Mouse (Mus musculus) brain, embryonic 14.5 days (tissue): ENCODE results near the gene Lamb3. TPM values are rescaled to one million over a fixed set of nuclear protein-coding genes. Genes with fewer than 3 reads are reported as not detected.

ENCODE experiments used
- DNase-seq: peaks from one replicate; pipeline ENCODE4 v3.0.0-alpha.2; 2011; ENCODE audit warnings: low read depth
- CTCF ChIP-seq: fragments of 200-500 bp; IDR thresholded peaks from 2 replicates; pipeline ENCODE4 v1.5.1; 2012; ENCODE audit warnings: inconsistent platforms, mild to moderate bottlenecking, moderate library complexity, borderline replicate concordance; ENCODE audit not compliant: insufficient read depth, insufficient read length; ENCODE audit errors: extremely low read depth
- POLR2A ChIP-seq: fragments of 200-500 bp; IDR thresholded peaks from 2 replicates; pipeline ENCODE4 v1.6.1; 2012; ENCODE audit warnings: mild to moderate bottlenecking, inconsistent platforms, borderline replicate concordance; ENCODE audit not compliant: poor library complexity, insufficient read depth, insufficient read length, severe bottlenecking; ENCODE audit errors: extremely low read depth
- polyA plus RNA-seq: library from polyadenylated mRNA; depleted of rRNA; stranded (reverse); fragments of >200 nt; gene quantifications from 2 replicates; pipeline ENCODE4 v1.2.3, GENCODE M21; 2012

Gene Lamb3
- polyA plus RNA-seq, 1 experiment: 0.67 TPM

- peak; percentile 27 for DNase-seq
- TF ChIP-seq CTCF (peak; percentile 65; the same call in 1 of the 2 replicates), POLR2A (no peak)
Observed at GRCm38 (mm10) chr1:193208178-193208577, 679 bp downstream of the Lamb3 start.

- no peak for TF ChIP-seq POLR2A
- no peak for TF ChIP-seq CTCF
- no peak for DNase-seq
Observed at GRCm38 (mm10) chr1:193211371-193211770, 3.9 kb downstream of the Lamb3 start.

GRCm38 (mm10) chr1:193214053-193214452 lies 6.6 kb downstream of the Lamb3 start:
- no peak for DNase-seq
- no peak for TF ChIP-seq POLR2A
- no peak for TF ChIP-seq CTCF

DNA sequence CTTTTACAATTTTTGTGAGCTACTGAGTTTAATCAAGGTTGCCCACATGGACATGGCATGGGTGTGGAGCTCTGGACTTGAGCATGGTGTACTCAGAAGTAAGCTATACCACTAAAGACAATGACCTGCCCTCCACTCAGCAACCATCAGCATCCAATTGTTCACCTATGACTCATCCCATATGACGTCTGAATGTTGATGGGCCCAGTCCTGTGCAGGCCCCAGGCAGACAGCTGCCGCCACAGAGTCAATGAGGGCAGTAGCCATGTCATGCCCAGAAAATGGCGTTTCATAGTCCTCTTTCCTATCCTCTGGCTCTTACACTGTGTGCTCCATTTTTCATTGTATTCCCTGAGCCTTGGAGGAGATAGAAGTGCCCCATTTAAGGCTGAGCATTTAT lies 8.5 kb downstream of the Lamb3 start:
- TF ChIP-seq CTCF (no peak), POLR2A (no peak)
- no peak for DNase-seq

DNA sequence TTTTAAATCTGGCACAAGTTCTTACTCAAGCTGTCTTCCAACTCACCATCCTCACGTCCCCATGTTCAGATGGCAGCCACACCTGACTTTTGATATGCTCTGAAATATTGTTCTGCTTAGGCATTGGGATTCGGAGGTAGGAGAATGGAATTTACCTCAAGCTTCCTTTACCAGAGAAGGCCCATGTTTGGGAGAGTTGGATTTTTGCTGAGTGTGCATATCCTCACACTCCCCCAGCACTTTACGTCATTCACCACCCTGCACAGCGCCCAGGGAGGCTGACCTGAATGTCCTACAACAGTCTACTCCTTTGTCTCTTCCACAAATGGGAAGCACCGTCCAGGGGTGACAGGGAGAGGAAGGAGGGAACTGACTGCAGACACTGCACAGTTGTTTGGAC lies 12.9 kb downstream of the Lamb3 start:
- no peak for DNase-seq
- no peak for TF ChIP-seq POLR2A
- TF ChIP-seq CTCF: no peak

DNA sequence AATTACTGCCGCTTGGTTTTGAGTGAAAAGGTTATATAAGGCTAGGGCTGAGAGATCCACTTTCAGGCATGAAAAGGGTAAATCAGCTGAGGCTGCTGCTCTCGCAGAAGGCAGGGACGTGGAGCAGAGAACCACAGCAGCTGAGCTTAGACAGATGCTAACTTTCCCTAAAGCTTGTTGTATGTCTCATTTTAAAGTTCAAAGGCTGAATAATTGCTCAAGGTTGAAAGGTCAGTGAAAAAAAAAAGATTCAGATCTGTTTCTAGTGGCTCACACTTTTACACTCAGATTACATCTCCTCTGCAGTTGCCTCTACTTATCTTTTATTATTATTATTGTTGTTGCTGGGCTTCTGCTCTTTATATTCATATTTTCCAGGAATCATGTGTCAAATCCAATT lies 18.0 kb downstream of the Lamb3 start:
- peak; percentile 42 for DNase-seq
- no peak for TF ChIP-seq CTCF
- no peak for TF ChIP-seq POLR2A

DNA sequence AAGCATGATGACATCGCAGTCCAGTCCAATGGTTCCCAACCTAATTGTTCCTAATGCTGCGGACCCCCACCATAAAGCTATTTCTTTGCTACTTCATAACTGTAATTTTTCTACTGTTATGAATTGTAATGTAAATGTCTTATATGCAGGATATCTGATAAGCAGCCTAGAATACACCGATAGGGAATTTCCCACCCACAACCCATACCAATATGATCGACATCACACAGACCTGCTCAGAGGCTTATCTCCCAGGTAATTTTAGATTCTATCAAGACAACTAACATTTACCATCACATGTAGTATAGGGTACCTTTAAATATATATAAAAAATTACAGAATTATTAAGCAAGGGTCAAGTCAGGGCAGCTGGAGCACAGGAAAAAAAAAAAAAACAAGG lies 18.6 kb downstream of the Lamb3 start:
- DNase-seq: no peak
- no peak for TF ChIP-seq CTCF
- no peak for TF ChIP-seq POLR2A

- DNase-seq: peak; percentile 7
- no peak for TF ChIP-seq CTCF
- TF ChIP-seq POLR2A: no peak
Observed at GRCm38 (mm10) chr1:193226724-193227522, 19.4 kb downstream of the Lamb3 start.

DNA sequence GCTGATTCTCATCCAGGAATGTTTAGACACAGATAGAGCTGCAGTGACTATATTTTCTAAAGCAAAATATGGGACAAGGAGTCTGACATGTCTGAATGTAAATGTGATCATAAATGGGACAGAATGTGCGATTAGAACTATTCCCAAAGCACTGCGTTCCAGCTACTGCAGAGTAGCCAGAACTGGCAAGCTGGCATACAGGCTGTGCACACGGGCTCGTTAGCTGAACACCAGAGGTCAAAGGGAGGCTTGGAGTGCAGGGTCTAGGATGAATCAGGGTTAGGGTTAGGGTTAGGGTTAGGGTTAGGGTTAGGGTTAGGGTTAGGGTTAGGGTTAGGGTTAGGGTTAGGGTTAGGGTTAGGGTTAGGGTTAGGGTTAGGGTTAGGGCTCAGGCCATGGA lies 20.0 kb downstream of the Lamb3 start:
- DNase-seq: no peak
- TF ChIP-seq CTCF (no peak), POLR2A (no peak)

DNA sequence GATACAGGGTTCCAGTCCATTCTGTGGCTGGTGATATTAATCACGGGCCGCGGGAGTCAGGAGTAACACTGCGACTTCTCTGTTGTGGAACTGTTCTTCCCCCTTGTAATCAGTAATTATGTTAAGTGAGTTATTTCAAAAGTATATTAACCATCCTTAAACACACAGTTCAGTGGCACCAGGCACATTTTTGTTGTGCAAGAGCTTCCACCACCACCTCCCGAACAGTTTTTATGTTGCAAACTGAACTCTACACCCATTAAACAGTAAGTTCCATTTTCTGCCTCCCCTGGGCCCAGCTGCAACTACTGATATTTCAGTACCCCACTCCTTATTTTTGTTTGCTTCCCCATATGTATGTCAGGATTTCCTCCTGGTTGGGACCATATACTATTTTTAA lies 22.1 kb downstream of the Lamb3 start:
- no peak for DNase-seq
- no peak for TF ChIP-seq CTCF

- no peak for TF ChIP-seq POLR2A
- TF ChIP-seq CTCF: no peak
- DNase-seq: no peak
Observed at GRCm38 (mm10) chr1:193230531-193230930, 23.0 kb downstream of the Lamb3 start.

DNA sequence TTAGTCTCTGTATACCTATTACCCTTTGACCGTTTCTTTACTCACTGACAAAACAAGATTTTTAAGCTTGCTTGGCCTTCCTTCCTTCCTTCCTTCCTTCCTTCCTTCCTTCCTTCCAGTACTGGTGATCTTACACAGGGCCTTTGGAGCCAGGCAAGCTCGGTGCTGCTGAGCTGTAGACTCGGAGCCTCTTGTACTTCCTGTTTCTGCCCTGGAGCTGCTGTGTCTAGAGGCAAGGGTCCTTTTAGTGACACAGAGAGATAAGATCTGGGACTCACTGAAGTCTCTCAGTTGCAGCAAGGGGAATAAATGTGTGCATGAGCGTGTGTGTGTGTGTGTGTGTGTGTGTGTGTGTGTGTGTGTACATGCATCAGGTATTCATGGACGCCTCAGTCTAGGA lies 23.4 kb downstream of the Lamb3 start:
- TF ChIP-seq CTCF (no peak), POLR2A (no peak)
- DNase-seq: no peak

DNA sequence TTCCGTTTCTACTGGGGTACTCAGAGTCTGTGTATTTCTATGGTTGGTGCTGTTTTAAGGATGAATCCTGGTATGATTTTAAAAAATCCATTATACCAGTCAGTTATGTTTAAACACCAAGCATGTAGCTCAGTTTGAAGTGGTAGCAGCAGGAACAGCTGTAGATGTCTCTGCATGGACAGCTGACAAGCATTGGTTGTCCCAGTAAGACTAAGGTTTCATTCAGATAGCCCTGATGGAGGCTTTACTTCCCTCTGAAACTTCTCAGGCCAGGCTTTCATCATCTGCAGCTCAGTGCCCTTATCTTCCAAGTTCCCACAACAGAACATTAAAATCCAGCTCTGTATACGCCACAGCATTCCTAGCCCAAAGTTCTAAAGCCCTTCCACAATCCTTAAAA lies 25.2 kb downstream of the Lamb3 start:
- TF ChIP-seq CTCF: no peak
- TF ChIP-seq POLR2A: no peak
- DNase-seq: no peak

GRCm38 (mm10) chr1:193234130-193234645 lies 26.7 kb downstream of the Lamb3 start:
- TF ChIP-seq CTCF (no peak), POLR2A (no peak)
- no peak for DNase-seq
